Mouse (Mus musculus) C3H10T1/2 (cell line): ENCODE measurements around the gene Tyrobp. TPM values are rescaled to one million over a fixed set of nuclear protein-coding genes. Genes with fewer than 3 reads are reported as not detected.

Experiments
- polyA plus RNA-seq, 2 experiments: library from polyadenylated mRNA; unstranded; fragments of >200 nt; fragmentation: generic; extraction: Trizol; gene quantifications; one replicate each; pipeline ENCODE4 v1.2.1; 2012; ENCODE audit warnings: missing spikeins in 2 of 2

Tyrobp gene
- not detected for polyA plus RNA-seq

GRCm38 (mm10) chr7:30413596-30413995 lies at the start of gene Tyrobp:
Gene Tyrobp (plus strand): TSS chr7:30413760.

DNA sequence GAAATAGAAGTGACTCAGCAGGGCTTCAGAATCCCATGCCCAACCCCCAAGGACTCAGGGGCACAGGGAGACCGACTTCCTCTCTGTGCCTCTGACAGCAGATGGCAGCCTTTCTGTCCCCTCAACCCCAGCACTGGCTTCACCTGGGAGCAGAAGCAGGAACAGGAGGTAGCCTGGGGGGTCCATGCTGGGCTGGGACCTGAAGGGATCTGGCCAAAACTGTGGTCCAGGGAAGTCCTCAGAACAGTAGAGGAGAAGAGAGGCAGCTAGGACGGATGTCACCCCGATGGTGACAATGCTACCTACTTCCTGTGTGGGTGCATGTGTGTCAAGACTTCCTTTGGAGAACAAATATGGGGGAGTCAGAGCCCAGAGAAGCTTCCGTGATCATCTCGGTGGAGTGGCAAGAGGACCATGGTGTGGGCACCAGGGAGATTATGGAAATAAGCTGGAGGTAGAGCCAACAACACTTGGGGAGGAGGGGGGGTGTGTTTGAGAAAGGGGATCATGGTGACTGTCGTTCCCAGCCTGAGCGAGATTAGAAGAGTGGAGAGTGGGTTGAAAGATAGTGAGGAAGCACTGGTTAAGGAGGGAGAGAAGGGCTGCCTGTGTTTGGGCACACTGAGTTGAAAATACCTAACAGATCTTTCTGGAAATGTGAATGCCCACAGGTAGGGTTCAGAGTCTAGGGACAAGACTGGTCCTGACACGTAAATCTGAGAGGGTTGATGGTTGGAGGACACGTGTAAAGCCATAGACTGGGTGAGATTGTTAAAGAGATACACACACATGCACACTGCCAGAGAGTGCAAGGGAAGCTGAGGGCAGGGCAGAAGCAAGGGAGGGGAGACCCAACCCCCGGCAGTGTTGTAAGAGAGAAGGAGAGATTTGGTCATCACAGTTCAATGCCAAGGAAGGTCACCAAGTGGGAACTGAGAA lies 6.3 kb downstream of the Tyrobp start, which contains the start of gene Hcst:
TSS of gene Hcst (minus strand) at position 294 of the 939 bp plus-strand sequence.

GRCm38 (mm10) chr7:30421175-30421889 lies 7.8 kb downstream of the Tyrobp start, which contains the start of gene Nfkbid:
Gene Nfkbid (plus strand): TSS chr7:30421732.

DNA sequence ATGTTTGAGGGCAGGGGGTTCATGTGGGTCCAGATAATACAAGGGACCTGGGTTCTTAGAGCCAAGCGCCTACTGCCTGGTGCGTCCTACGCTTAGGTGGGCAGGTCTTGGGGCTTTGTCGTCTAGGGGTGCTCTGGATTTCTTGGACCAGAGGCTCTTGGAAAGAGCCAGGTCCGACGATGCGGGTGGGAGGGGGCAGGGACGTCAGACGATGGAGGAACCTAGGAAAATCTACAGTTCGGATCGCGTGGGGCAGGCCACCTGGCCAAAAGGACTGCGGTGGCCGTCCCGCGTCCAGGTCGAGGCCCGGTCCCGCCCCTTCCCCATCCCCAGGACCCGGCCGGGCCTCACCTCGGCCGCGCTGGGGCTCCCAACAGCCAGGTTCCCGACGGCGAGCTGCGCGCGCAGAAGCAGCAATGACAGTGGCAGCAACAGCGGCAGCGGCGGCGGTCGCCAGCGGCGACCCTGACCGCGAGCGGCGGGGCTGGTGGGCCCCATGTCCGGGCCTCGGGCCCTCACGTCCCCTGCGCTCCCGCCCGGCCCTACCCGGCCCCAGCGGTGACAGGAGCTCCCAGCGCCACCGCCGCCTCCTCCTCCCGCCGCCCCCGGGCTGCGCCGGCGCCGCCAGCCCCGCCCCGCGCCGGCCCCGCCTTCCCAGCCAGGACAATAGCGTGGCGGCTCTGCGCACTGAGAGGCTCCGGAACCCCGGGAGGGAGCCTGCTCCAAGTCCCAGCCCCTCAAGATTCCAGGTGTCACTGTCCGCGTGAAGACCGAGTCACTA lies 31.6 kb downstream of the Tyrobp start, which contains the start of gene Aplp1:
TSS of gene Aplp1 (minus strand) at position 565 of the 781 bp plus-strand sequence.

DNA sequence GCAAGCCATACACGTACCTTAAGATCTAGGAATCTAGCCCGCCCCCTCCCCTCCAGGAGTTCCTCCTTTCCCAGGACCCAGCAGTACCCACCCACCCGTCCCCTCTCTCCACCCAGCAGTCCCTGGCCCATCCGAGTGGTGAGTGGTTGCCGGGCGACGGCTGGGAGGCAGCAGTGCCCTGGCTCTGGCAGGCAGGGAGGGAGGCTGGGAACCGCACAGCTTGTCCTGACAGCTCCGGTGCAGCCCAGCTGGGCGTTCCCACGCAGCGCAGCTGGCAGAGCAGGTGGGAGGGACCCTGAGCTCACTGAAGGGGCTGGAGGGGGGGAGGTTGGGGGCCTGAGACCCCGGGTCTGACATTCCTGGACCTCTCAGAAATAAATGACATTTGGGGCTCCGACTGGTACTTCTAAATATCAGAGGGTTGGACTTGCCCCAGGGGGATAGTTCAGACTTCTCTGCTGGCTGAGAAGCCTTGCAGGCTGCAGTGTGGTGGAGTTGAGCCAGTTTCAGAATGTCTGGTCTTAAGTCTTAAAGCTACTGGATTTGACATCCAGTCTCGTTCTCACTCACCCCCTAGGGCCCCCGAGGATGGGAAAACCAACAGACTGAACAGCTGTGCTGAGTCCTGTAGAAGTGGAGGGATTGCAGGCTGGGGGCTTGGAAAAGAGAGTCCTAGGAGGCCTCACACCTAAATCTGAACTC lies 44.2 kb downstream of the Tyrobp start, which contains the start of the genes Kirrel2 and Nphs1:
TSS of gene Kirrel2 (minus strand) at position 62 of the 702 bp plus-strand sequence.
TSS of gene Nphs1 (plus strand) at position 687 of the 702 bp plus-strand sequence.

Other genes starting within 250 kb of the Tyrobp start
- 10 to 100 TPM in 1 of 2 experiments, under 1 TPM in 1; 0.48 to 12.2 TPM for gene Zfp146, start 244.0 kb upstream of the Tyrobp start, polyA plus RNA-seq
- 1 to 10 TPM; 2.7 to 6.7 TPM for gene Cox7a1, start 229.6 kb upstream of the Tyrobp start, polyA plus RNA-seq
- gene Capns1, start 214.9 kb upstream of the Tyrobp start, polyA plus RNA-seq = 100 to 1,000 TPM; 667 to 923 TPM
- 100 to 1,000 TPM; 140 to 190 TPM for gene Polr2i, start 181.8 kb upstream of the Tyrobp start, polyA plus RNA-seq
- 100 to 1,000 TPM; 159 to 336 TPM for gene Tbcb, start 181.5 kb upstream of the Tyrobp start, polyA plus RNA-seq
- under 1 TPM in 1 of 2 experiments, not detected in 1; 0.08 TPM for gene Ovol3, start 178.0 kb upstream of the Tyrobp start, polyA plus RNA-seq
- gene Thap8, start 133.7 kb upstream of the Tyrobp start, polyA plus RNA-seq = under 1 TPM; 0.15 to 0.45 TPM
- gene Wdr62, start 133.3 kb upstream of the Tyrobp start, polyA plus RNA-seq = 10 to 100 TPM; 12.7 to 22.5 TPM
- 100 to 1,000 TPM in 1 of 2 experiments, 10 to 100 TPM in 1; 59.0 to 203 TPM for gene Clip3, start 122.0 kb upstream of the Tyrobp start, polyA plus RNA-seq
- 10 to 100 TPM; 28.8 to 45.8 TPM for gene Alkbh6, start 105.0 kb upstream of the Tyrobp start, polyA plus RNA-seq
- gene Syne4, start 99.0 kb upstream of the Tyrobp start, polyA plus RNA-seq = 1 to 10 TPM in 1 of 2 experiments, under 1 TPM in 1; 0.21 to 1.4 TPM
- not detected for gene E130208F15Rik, start 92.0 kb upstream of the Tyrobp start, polyA plus RNA-seq
- gene Sdhaf1, start 89.9 kb upstream of the Tyrobp start, polyA plus RNA-seq = 10 to 100 TPM; 13.5 to 16.3 TPM
- gene Lrfn3, start 51.0 kb upstream of the Tyrobp start, polyA plus RNA-seq = 1 to 10 TPM; 2.1 to 5.0 TPM
- not detected for gene Hcst, start 6.1 kb downstream of the Tyrobp start, polyA plus RNA-seq
- not detected for gene Nfkbid, start 8.0 kb downstream of the Tyrobp start, polyA plus RNA-seq
- under 1 TPM; 0.02 to 0.13 TPM for gene Aplp1, start 31.8 kb downstream of the Tyrobp start, polyA plus RNA-seq
- gene Kirrel2, start 43.9 kb downstream of the Tyrobp start, polyA plus RNA-seq = not detected
- under 1 TPM; 0.28 TPM for gene Nphs1, start 44.6 kb downstream of the Tyrobp start, polyA plus RNA-seq
- not detected for gene Prodh2, start 79.9 kb downstream of the Tyrobp start, polyA plus RNA-seq
- 10 to 100 TPM in 1 of 2 experiments, under 1 TPM in 1; 0.55 to 10.4 TPM for gene Arhgap33, start 121.3 kb downstream of the Tyrobp start, polyA plus RNA-seq
- 100 to 1,000 TPM; 101 to 108 TPM for gene Hspb6, start 138.4 kb downstream of the Tyrobp start, polyA plus RNA-seq
- gene Proser3, start 138.5 kb downstream of the Tyrobp start, polyA plus RNA-seq = 10 to 100 TPM in 1 of 2 experiments, 1 to 10 TPM in 1; 2.9 to 18.1 TPM
- 10 to 100 TPM; 55.0 to 57.3 TPM for gene Lin37, start 146.1 kb downstream of the Tyrobp start, polyA plus RNA-seq
- 10 to 100 TPM; 59.0 to 76.2 TPM for gene U2af1l4, start 149.5 kb downstream of the Tyrobp start, polyA plus RNA-seq
- 1 to 10 TPM in 1 of 2 experiments, under 1 TPM in 1; 0.21 to 1.4 TPM for gene Gm49396, start 149.6 kb downstream of the Tyrobp start, polyA plus RNA-seq
- gene Psenen, start 149.9 kb downstream of the Tyrobp start, polyA plus RNA-seq = 100 to 1,000 TPM; 203 to 206 TPM
- gene Igflr1, start 151.7 kb downstream of the Tyrobp start, polyA plus RNA-seq = 1 to 10 TPM in 1 of 2 experiments, under 1 TPM in 1; 0.18 to 1.6 TPM
- 10 to 100 TPM in 1 of 2 experiments, 1 to 10 TPM in 1; 3.7 to 16.5 TPM for gene Kmt2b, start 175.0 kb downstream of the Tyrobp start, polyA plus RNA-seq
- gene Zbtb32, start 185.1 kb downstream of the Tyrobp start, polyA plus RNA-seq = under 1 TPM; 0.05 to 0.28 TPM
- gene Upk1a, start 199.1 kb downstream of the Tyrobp start, polyA plus RNA-seq = 1 to 10 TPM in 1 of 2 experiments, under 1 TPM in 1; 0.34 to 1.1 TPM
- gene Cox6b1, start 212.4 kb downstream of the Tyrobp start, polyA plus RNA-seq = 100 to 1,000 TPM; 929 to 961 TPM
- gene Etv2, start 222.1 kb downstream of the Tyrobp start, polyA plus RNA-seq = under 1 TPM in 1 of 2 experiments, not detected in 1; 0.05 TPM
- 100 to 1,000 TPM; 133 to 147 TPM for gene Rbm42, start 236.6 kb downstream of the Tyrobp start, polyA plus RNA-seq